Mouse (Mus musculus) liver, embryonic 14.5 days (tissue): ENCODE results near the gene AW822073.

ENCODE experiments used
- CTCF ChIP-seq: IDR thresholded peaks from 2 replicates; pipeline ENCODE4 v1.5.1; 2016; ENCODE audit warnings: antibody characterized with exemption, low read depth, control low read depth
- EP300 ChIP-seq: IDR thresholded peaks from 2 replicates; pipeline ENCODE4 v1.6.1; 2016; ENCODE audit warnings: antibody characterized with exemption, low read depth

DNA sequence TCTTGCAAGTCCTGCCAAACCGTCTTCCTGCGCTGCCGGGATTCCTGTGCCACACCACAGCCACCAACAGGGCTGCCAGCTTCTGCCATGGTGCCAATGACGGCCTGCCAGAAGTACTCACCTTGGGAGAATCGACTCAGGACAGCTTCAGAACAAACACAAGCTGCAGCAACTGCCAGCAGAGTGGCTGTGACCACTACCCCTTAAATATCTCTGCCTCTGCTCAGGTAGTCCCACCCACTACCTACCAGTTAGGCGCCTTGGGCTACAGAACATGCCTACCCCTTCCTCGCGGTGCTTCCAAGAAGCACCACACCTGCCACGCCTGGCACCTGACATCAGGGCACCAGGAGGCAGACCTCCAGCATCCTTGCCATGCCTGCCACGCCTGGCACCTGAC is 11.9 kb upstream of the AW822073 start, which contains the start of gene Gm4981:
- TF ChIP-seq EP300 (no peak), CTCF (no peak)
